Mouse (Mus musculus) retina, embryonic 14.5 days (tissue): Measurements from ENCODE around the gene Srcap.
A peak's percentile ranks its signal among the peaks of the same experiment; 100 is the strongest.
"Not testable (repeated sequence)": the region's sequence is repeated elsewhere in the genome, so short reads cannot be mapped to it uniquely, and the experiment has no call there.

ENCODE experiments used
- DNase-seq: peaks from one replicate; pipeline ENCODE4 v3.0.0-alpha.2; 2015; ENCODE audit warnings: low spot score

Srcap gene

DNA sequence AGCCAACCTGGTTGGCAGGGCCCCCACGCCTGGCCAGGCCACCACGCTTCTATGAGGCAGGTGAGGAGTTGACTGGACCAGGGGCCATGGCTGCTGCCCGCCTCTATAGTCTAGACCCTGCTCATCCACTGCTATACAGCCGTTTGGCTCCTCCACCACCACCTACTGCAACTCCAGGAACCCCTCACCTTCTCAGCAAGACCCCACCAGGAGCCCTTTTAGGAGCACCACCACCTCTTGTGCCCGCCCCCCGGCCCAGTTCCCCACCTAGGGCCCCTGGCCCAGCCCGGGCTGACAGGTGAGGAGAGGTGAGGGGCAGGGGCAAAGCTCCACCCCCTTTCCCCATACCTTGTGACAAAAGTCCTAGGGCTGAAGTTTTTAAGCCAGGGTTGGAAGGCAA is 21.8 kb upstream of the Srcap start:
- no peak for DNase-seq

DNA sequence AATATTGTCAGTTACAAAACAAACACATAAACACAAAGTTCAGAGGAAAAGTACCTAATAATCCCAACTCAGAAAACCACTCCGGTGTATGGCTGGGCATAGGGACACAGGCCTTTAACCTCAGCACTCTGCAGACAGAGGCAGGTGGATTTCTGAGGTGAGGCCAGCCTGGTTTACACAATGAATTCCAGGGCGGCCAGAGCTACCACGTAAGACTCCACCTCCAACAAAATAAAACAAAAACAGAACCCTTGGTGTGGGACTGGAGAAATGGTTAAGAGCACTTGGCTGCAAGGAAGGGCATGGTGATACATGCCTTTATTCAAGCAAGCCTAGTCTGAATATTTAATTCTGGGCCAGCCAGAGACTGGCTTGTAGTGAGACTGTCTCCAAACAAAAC is 19.9 kb upstream of the Srcap start:
- no peak for DNase-seq

DNA sequence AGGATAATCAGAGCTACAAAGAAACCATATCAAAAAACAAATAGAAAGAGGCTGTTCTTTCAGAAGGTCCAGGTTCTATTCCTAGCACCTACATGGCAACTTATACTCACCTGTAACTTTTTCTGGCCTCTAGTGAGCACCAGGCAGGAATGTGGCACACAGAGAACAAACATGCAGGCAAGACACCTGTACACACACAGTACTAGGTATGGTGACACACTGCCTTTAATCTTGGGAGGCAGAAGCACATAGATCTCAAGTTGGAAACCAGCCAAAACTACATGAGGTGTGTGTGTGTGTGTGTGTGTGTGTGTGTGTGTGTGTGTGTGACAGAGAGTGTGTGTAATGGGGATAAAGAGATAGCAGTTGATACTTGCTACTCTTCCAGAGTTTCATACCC is 17.1 kb upstream of the Srcap start:
- no peak for DNase-seq

DNA sequence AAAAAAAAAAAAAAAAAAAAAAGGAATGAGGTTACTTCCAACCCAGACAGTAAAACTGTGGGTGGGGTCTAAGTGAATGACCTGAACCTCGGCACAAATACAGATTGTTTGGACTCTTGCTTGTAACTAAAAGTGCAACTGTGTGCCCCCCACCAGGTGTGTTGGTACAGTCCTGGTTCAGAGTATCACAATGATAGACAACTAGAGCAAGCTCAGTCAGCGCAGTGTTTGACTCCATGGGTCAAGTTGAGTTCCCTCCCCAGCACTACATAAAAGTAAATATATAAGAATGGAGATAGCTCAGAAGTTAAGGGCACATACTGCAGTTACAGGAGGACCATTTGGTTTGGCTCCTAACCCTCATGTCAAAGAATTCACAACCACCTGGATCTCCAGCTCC is 14.4 kb upstream of the Srcap start:
- no peak for DNase-seq

DNA sequence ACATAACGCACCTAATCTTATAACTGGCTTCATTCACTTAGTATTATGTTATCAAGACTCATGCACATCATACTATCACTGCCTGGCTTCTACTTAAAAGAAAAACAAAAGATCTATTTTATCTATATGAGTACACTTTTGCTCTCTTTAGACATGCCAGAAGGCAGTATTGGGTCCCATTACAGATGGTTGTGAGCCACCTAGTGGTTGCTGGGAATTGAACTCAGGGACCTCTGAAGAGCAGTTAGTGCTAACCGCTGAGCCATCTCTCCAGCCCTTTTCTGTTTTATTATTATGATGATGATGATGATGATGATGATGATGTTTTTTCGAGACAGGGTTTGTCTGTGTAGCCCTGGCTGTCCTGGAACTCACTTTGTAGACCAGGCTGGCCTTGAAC is 13.4 kb upstream of the Srcap start:
- DNase-seq: peak; percentile 73

DNA sequence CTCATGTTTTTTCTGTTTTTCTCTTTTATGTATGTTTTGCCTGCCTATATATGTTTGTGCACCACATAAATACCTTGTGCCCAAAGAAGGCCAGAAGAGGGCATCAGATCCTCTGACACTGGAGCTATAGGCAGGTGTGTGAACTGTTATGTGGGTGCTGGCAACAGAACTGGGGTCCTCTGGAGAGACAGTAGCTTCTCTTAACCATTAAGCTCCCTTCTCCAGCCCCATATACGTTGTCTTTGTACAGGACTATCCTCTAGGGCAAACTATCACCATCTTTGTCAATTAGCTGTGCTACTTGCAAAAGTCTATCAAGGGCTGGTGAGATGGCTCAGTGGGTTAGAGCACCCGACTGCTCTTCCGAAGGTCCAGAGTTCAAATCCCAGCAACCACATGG is 3.5 kb upstream of the Srcap start:
- no peak for DNase-seq

DNA sequence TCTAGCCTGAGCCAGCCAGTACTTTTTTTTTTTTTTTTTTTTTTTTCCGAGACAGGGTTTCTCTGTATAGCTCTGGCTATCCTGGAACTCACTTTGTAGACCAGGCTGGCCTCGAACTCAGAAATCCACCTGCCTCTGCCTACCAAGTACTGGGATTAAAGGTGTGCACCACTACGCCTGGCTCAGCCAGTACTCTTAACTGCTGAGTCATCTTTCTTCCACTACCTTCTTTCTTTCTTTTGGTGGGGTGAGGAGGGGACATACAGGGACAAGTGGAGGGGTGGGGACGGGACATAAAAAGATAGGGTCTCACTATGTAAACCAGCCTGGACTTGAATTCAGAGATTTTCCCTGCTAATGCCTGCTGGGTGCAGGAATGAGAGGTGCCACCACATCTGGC is 2.0 kb upstream of the Srcap start:
- not testable (repeated sequence) for DNase-seq

DNA sequence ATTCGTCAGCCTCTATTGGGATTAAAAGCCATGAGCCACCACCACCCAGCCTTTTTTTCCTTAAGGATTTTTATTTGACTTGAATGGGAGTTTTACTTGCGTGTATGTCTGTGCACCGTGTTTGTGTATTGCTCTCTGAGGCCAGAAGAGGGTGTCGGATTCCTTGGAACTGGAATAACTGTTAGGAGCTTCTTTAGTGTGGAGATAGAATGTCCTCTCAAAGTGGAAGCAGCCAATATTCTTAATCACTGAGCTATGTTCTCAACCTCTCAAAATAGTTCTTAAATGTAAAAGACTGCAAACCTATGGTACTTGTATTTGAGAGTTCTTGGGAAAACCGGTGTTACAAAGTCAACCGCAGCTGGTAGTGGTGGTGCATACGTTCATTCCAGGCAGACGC is 542 bp upstream of the Srcap start:
- no peak for DNase-seq

DNA sequence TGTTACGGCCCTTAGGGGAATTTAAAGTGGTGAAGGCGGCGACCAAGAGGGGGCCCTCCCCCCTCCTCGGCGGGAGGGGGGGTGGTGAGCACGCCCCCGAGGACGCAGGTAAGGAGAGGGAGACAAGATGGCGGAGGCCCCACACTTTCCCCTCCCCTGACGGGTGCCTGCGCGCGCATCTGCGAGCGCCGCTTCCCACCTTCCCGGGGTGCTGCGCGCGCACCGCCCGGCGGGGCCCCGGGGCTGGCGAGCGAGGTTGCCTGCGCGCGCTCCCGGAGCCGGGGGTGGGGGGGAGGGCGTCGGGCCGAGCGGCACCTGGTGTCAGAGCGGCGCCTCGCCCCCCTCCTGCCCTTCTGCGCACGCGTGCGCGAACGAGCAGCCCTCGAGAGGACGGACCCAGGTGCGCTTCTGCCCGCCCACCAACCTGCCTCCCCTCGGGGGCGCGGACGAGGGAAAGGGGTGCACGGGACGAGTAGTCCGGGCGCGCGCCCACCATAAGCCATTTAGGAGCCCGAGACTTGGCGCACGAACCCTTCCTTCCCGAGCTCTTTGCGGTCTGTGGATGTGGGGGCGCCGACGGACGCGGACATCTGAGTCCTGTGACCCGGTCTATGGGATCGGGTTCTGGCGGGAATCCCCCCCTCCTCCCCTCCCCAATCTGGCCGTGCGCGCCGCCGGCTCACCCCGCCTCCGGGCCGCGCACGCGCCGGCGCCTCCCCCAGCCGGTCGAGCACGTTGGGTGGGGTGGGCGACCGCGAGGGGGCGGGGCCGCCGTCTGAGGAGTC is 640 bp downstream of the Srcap start:
- DNase-seq: peak; percentile 92

DNA sequence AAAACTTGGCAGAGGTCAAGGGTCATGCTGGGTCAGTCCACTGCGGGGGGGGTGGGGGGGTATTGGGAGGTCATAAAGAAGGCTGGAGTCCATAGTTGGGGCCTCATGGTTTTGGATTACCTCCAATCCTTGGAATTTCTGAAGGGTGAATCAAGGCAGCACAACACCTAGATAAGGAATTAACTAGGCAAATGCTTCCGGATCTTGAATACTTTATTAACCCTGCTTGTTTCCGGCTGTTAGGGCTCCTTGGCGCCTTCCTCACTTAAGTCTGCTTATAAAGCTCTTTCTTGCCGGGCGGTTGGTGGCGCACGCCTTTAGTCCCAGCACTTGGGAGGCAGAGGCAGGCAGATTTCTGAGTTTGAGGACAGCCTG is 1.2 kb downstream of the Srcap start:
- no peak for DNase-seq

DNA sequence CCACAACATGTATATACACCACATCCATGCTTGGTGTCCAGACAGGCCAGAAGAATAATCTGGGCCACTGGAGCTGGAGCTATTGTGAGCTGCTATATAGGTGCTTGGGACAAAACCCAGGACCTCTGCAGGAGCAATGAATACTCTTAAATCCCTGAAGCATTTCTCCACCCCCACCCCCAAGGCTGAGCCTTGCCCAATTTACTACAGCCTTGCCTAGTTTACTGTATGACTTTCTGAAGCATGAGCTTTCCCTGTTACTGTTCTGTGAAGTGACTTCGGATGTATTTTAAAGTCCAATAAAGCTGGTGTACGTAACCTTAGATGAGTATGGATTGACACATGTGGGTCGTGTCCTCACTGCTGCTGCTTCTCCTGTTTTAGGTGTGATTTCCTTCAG is 2.0 kb downstream of the Srcap start:
- no peak for DNase-seq

DNA sequence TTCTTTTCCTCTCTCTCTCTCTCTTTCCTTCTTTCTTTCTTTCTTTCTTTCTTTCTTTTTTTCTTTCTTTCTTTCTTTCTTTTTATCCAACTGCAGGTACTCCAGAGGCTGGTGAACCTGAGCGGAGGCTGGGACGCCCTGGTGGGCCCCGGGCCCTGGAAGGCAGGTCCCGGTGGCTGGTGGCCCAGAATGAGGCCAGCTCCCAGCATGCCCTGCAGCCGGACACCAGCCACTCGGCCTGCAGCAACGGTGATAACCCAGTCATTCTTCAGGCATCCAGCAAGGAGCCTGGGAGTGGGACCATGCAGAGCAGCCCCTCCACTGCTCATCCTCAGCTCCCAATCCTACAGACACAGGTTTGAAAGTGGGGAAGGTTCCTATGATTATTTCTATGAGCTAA is 4.1 kb downstream of the Srcap start:
- no peak for DNase-seq

DNA sequence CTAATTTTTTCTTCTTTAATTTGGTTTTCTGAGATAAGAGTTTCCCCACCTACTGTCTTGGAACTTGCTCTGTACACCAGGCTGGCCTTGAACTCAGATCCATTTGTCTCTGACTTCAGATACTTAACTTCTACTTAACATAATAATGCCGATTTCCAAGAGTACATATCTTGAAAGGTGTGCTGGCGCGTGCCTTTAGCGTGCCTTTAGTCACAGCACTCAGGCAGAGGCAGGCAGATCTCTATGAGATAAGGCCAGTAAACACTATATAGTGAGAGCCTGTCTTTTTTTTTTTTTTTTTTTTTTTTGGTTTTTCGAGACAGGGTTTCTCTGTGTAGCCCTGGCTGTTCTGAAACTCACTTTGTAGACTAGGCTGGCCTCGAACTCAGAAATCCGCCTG is 4.6 kb downstream of the Srcap start:
- no peak for DNase-seq

DNA sequence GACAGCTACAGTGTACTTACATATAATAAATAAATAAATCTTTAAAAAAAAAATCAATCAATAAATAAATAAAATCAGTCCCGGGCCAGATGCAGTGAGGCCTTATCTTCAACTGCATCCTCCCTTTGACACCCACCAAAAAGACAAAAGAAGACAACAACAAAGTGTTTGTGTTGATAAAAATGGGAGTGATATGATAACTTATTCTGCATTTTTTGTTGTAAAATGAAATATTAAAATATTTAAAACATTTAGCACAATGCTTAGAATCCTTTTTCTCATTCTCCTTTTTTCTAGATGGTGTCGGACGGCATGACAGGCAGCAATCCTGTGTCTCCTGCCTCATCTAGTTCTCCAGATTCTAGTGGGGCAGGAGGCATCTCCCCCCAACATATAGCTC is 7.5 kb downstream of the Srcap start, which contains the start of gene Gm42715:
Gene Gm42715 (plus strand): TSS at position 301 of the 400 bp plus-strand sequence.
- no peak for DNase-seq

DNA sequence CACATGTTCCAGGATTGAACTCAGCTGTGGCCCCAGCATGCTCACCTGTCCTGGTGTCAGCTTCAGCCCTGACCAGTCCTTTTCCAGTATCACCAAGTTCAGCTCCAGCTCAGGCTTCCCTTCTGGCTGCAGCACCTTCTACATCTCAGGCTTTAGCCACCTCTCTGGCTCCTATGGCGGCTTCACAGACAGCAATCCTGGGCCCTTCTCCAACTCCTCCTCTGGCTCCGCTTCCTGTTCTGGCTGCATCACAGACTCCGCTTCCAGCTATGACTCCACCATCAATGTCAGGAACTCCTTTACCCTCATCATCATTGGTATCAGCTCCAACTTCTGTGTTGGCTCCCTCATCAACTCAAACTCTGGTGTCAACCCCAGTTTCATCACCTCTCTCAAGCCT is 29.9 kb downstream of the Srcap start:
- DNase-seq: no peak

DNA sequence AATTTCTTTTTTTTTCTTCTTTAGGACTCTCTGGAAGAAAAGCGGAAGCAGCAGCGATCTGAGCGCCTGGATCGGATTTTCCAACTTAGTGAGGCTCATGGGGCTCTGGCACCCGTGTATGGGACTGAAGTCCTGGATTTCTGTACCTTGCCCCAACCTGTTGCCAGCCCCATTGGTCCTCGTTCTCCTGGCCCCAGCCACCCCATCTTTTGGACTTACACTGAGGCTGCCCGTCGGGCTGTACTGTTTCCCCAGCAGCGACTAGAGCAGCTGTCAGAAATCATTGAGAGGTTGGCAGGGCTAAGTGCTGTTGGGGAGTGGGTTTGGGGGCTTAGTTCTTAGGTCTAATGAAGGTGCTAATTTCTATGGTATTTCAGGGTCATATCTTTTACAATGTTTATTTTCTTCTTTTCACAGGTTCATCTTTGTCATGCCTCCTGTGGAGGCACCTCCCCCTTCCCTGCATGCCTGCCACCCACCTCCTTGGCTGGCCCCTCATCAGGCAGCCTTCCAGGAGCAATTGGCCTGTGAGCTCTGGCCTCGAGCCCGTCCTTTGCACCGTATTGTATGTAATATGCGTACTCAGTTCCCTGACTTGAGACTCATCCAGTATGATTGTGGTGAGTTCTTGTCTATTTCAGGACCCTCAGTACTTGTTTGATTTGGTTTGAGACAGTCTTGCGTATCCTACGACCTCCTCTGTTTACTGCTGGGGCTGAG is 37.5 kb downstream of the Srcap start:
- no peak for DNase-seq

DNA sequence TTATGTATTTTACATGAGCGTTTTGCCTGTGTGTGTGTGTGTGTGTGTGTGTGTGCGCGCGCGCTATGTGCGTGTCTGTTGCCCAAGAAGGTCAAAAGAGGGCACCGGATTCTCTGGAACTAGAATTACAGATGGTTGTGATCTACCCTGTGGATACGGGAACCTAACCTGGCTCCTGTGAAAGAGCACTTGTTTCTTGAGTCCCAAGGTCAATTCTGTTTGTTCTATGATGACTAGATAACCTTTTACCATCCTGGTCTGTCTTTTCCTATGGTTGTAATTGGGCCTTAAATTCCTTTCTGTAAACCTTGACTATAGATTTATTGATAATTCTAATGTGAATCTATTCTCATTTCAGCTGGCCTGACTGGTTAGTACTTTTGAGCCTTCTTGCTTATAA is 39.8 kb downstream of the Srcap start:
- DNase-seq: no peak

DNA sequence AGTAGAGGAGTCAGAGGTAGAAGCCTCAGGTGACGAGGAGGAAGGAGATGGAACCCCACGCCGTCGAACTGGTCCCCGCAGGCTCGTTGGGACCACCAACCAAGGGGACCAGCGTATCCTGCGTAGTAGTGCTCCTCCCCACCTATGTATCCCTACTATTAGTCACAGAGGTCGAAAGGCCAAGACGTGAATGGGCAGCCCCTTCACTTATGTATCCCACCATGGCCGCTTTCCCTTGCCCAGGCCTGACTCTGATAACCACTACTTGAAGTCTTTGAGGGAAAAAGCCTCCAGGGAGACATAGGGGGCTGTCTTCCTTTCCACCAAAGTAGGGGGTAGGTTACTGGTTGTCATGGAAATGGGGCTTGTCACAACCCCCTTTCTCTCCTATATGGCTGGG is 48.8 kb downstream of the Srcap start:
- DNase-seq: no peak

DNA sequence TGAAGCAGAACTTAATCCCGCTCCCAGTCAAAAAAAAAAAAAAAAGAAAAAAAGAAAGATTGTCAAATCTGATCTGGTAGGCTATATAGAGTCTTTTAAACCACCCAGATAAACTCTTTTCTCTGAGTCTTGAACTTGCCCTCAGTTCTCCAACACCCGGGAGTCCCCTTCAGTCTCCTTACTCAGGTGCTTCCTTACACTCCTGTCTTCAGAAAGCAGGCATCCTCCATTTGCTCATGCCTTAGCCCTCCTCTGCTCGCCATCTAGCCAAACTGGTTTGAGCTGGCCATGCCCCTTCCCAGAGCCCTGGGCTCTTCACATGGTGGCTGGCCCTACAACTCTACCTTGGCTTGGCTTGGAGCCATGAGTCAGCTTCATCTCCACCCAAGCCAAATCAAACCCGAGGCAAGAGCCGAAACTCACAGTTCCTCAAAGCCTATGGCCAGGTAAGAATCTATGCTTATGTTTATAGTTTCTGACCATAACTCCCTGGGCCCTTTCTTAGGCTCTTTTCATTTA is 49.6 kb downstream of the Srcap start, which contains the start of gene Tmem265:
Gene Tmem265 (plus strand): TSS at position 51 of the 519 bp plus-strand sequence.
- DNase-seq: no peak

DNA sequence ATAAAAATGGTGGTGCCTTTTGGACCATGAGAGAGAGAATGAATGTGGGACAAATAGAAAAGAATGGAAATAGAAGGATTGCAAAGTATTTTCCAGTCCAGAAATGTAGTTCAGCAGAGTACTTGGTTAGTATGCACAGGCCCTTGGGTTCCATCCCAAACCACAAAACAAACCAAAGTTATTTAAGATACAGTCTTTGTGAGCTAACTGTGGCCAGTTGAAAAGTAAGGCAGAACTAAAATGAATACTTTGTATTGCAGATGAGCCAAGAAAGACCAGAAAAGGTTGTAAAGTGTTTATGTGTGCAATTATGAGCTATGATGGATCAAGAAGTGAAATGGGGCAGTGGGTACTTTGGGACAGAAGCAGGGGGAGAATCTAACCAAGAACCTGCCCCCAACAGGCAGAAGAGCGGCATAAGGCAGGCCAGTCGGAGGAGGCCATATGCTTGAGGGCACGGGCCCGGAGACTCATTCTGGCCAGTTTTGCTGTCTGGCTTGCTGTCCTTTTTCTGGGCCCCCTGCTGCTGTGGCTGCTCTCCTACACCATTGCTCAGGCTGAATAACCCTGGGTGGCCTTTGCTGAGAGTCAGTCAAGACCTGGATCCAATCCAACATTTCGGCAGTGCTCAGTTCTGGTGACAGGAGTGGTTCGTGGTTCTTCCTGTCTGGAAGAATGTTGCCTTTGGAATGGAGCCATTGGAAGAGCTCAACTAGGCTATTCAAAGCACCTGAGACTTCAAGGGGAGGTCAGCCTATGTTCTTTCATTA is 52.8 kb downstream of the Srcap start:
- DNase-seq: no peak

DNA sequence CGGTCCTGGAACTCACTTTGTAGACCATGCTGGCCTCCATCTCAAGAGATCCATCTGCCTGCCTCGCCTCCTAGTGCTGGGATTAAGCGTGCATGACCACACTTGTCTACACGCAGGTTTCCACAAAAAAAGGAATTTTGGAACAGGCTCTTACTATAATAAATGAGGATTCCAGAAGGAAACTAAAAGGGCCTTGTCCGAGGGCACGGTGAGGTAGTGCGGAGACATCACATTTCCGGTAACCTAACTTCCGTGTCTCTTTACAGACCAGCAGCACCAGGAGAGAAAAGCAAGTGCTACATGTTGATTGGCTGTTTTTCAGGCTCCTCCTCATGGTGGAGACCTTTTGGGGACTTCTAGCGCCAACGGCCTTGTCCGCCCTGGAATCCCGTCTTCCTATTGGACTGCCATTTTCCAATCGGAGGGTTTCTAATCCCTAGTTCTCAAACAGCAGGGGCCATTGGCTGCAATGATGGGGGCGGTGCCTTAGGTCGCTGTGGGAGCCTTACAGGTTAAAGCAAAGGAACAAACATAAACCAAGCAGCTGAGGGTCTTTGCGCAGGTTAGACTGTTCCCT is 61.2 kb downstream of the Srcap start, which contains the start of gene Phkg2:
Gene Phkg2 (plus strand): TSS at position 446 of the 577 bp plus-strand sequence.
- DNase-seq: peak; percentile 97

DNA sequence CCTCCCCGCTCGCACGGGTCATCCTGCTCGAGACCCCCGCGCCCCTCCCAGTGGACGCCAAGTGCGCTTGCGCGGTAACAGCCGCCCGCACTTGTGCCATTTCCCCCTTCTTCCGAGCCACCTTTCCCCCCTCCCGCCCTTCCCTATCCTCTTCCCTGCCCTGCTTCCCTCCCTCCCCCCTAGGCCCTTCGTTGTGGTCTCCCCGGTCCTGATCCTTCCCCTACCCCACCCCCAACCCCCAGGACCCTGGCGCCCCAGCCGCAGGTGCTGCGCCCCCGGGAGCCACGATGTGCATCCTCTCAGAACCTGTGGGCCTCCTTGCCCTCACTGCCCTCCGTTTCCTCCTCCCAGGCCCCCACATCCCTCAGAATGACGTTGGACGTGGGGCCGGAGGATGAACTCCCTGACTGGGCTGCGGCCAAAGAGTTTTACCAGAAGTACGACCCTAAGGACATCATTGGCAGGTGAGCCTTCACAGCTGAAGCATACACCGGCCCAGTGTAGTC is 61.8 kb downstream of the Srcap start:
- DNase-seq: peak; percentile 17
